Mouse (Mus musculus): Measurements from ENCODE around the gene Mospd3.

GRCm38 (mm10) chr5:137629906-137630545 lies 29.2 kb upstream of the Mospd3 start:
- TF ChIP-seq CTCF (IDR thresholded peaks at IDR 0.05) (no peak), EP300 (IDR thresholded peaks at IDR 0.05) (no peak; the same call in 1 of the 2 replicates)
